Mouse (Mus musculus) intestine, postnatal 0 days (tissue): ENCODE measurements around the gene Ctf2. TPM values are rescaled to one million over a fixed set of nuclear protein-coding genes. Genes with fewer than 3 reads are reported as not detected.

Source experiments
- ATAC-seq: fragments of 200-750 bp; cut with Nextera tagmentation; 2 replicates; pipeline ENCODE4 v1.8.0; 2017; ENCODE audit warnings: mild to moderate bottlenecking, moderate TSS enrichment, moderate library complexity
- H3K27ac ChIP-seq: fragments of 300-500 bp; sonication (generic); 2 replicates; pipeline ENCODE4 v1.5.1; 2014; ENCODE audit warnings: mild to moderate bottlenecking, low read depth, low read length, moderate library complexity
- H3K27me3 ChIP-seq: fragments of 300-500 bp; sonication (generic); replicated peaks from 2 replicates; pipeline ENCODE4 v1.6.1; 2014; ENCODE audit warnings: low read length, mixed read lengths; ENCODE audit not compliant: control insufficient read depth, insufficient read depth
- H3K36me3 ChIP-seq: fragments of 300-500 bp; sonication (generic); 2 replicates; pipeline ENCODE4 v1.6.1; 2014; ENCODE audit warnings: mild to moderate bottlenecking, moderate library complexity; ENCODE audit not compliant: control insufficient read depth, insufficient read depth
- H3K4me1 ChIP-seq: fragments of 300-500 bp; sonication (generic); replicated peaks from 2 replicates; pipeline ENCODE4 v1.6.1; 2014; ENCODE audit warnings: antibody characterized with exemption, low read length, mixed read lengths; ENCODE audit not compliant: control insufficient read depth, insufficient read depth
- H3K4me2 ChIP-seq: fragments of 300-500 bp; sonication (generic); replicated peaks from 2 replicates; pipeline ENCODE4 v1.6.1; 2014; ENCODE audit warnings: low read depth, mild to moderate bottlenecking, moderate library complexity
- H3K4me3 ChIP-seq: fragments of 300-500 bp; sonication (generic); 2 replicates; pipeline ENCODE4 v1.5.1; 2014; ENCODE audit warnings: low read depth, low read length
- H3K9ac ChIP-seq: fragments of 300-500 bp; sonication (generic); 2 replicates; pipeline ENCODE4 v1.6.1; 2014; ENCODE audit warnings: mild to moderate bottlenecking, low read depth, low read length
- H3K9me3 ChIP-seq: fragments of 300-500 bp; sonication (generic); 2 replicates; pipeline ENCODE4 v1.6.1; 2016; ENCODE audit warnings: mixed run types; ENCODE audit not compliant: control insufficient read depth
- CTCF ChIP-seq: sonication (generic); IDR thresholded peaks from 2 replicates; pipeline ENCODE4 v1.5.1; 2016; ENCODE audit warnings: low read depth, mild to moderate bottlenecking, control low read depth, antibody characterized with exemption, moderate library complexity
- WGBS: fragments of 180-500 bp; shearing (Covaris S2); extraction: QIAGEN DNeasy Blood & Tissue Kit; methylation state at CpG from one replicate; pipeline ENCODE4 v1.1.7; 2014; 5-methylcytosine and 5-hydroxymethylcytosine counted together
- polyA plus RNA-seq: library from polyadenylated mRNA; unstranded; fragments of >200 nt; fragmentation: Nextera tagmentation; extraction: Ambion mirVana; gene quantifications from 2 replicates; pipeline ENCODE4 v1.2.1, GENCODE M21; 2015

The Ctf2 gene
- polyA plus RNA-seq, 1 experiment from 2014 or later = not detected

DNA sequence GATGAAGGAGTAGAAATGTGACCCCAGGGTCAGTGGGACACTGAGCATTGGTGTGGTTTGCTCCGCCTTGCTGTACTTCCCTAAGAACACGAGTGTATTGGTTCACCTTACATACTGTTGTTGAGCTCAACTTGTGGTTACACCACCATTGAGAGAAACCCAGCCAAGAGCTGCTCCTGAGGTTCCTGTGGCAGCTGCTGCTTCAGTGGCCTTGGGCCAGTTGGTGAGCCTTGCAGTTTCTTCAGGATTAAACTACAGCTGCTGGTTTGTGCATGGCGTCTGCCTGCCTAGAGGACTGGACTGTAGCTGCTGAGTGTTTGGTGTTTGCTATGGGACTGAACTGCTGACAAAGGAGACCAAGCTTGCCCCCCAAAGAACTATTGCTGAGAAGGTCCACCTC lies 20.5 kb downstream of the Ctf2 start:
- TF ChIP-seq CTCF = no peak
- Histone ChIP-seq H3K27ac (no peak overlapping the region; the same call in 1 of the 2 replicates), H3K9me3 (no peaks in the 10 kb centered on the region), H3K4me2 (no peak overlapping the region), H3K36me3 (no peaks in the 10 kb centered on the region), H3K4me3 (no peak overlapping the region), H3K4me1 (peaks cover 10% of the 10 kb centered on the region; the same call in 1 of the 2 replicates), H3K9ac (no peak overlapping the region), H3K27me3 (no peaks in the 10 kb centered on the region)
- no peak for ATAC-seq
- 47% methylated on average over 3 of the region's 3 CpGs for WGBS

DNA sequence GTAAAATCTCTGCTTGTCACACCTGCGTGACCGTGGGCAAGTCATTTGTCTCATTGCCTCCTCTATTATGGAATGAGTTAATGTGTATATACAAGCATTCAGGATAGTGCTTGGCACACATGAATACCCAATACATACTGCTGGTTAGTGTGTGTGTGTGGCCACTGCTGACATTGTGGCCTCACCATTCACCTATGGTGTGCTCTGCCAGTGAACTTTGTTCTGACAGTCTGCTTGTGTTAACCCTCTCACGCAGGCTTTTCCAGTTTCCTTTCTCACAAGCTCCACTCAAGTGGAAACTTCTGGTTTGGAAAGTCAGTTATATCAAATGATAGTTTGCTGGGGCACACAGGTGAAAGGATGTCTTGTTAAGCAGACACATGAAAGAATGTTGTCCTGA lies 20.9 kb downstream of the Ctf2 start:
- no peak for TF ChIP-seq CTCF
- no peak overlapping the region for H3K4me3 ChIP-seq
- no peak overlapping the region for H3K27ac ChIP-seq
- peaks cover 2% of the 10 kb centered on the region; the same call in 1 of the 2 replicates for H3K36me3 ChIP-seq
- 68% methylated on average over 3 of the region's 3 CpGs for WGBS
- no peak for ATAC-seq
- H3K9me3 ChIP-seq = no peaks in the 10 kb centered on the region
- no peak overlapping the region for H3K4me2 ChIP-seq
- peaks cover 10% of the 10 kb centered on the region; the same call in 1 of the 2 replicates for H3K4me1 ChIP-seq
- no peaks in the 10 kb centered on the region for H3K27me3 ChIP-seq
- H3K9ac ChIP-seq = no peak overlapping the region

DNA sequence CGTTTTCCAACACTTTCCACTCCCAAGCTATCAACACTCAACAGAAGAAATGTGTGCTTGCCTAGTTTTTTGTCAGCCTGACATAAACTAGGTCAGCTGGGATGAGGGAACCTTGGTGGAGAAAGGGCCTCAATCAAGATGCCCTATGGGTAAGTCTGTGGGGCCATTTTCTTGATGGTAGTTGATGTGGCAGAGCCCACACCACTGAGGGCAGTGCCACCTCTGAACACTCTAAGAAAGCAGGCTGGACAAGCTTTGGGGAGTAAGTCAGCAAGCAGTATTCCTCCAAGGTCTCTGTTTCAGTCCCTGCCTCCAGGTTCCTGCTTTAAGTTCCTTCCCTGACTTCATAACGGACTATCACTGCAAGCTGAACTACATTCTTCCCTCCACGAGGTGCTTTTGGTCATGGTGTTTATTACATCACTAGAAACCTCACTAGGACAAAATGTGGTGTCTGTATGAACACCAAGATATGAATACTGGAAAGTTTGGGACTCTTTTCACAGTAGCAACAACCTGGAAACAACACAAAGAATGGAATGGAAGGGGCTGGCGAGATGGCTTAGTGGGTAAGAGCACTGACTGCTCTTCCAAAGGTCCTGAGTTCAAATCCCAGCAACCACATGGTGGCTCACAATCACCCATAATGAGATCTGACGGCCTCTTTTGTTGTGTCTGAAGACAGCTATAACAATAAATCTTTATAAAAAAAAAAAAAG lies 22.5 kb downstream of the Ctf2 start:
- Histone ChIP-seq H3K27ac (no peak overlapping the region), H3K4me1 (peaks cover 10% of the 10 kb centered on the region; the same call in 1 of the 2 replicates), H3K9me3 (no peaks in the 10 kb centered on the region), H3K27me3 (no peaks in the 10 kb centered on the region), H3K9ac (no peak overlapping the region), H3K4me3 (peak overlapping the region; percentile 80; the same call in 1 of the 2 replicates), H3K4me2 (peak overlapping the region; percentile 86), H3K36me3 (peaks cover 16% of the 10 kb centered on the region; the same call in 1 of the 2 replicates)
- TF ChIP-seq CTCF = no peak
- WGBS = 77% methylated on average over 5 of the region's 5 CpGs
- ATAC-seq = no peak

DNA sequence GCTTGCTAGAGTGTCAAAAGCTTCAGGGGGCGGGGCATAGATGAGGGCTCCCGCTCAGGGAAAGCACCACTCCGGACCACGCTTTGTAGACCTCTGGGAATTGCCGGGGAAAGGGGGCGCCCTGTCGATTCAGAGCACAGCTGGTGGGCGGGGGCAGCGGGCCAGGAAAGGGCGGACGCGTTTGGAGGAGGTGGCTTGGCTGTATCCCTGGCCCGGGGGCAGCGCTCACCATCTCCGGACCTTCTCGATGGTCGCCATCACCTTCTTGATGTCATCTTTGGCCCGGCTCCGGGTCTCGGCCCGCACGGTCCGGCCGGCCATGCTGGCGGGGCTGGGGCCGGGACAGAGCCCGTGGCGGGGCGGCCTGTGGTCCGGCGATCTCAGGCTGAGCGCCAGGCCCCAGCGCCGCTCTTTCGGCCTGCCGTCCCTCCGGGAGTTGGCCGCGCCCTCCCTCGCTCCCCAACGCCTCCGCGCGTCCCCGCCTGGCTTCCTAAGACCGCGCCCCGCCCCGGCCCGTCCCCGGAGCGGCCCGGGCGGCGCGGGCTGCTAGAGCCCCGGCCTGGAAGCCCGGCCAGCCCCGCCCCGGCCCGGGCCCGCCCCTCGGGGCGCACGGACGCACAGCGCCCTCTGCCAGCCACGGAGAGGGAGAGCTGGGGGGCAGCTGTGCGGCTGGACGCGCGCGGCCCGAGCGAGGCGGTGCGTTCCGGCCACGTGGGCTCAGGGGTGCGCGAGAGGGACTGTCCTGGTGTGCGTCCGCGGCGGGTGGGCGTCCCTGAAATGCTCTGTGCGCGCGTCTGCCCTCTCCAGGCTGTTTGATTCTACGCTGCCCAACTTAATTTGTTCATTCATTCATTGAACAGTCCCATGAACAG lies 23.5 kb downstream of the Ctf2 start, which contains the start of gene Bcl7c:
Gene Bcl7c (minus strand): TSS at position 727 of the 872 bp plus-strand sequence.
- H3K27ac ChIP-seq = peak within 1 kb of the TSS; percentile 95
- peak; percentile 80 for TF ChIP-seq CTCF
- under 1% methylated on average over 71 of the region's 90 CpGs for WGBS
- peak; percentile 81 for ATAC-seq
- peak within 1 kb of the TSS; percentile 77 for H3K9ac ChIP-seq
- peak within 1 kb of the TSS; percentile 86 for H3K4me2 ChIP-seq
- H3K36me3 ChIP-seq = peaks cover 24% of the 10 kb centered on the region; the same call in 1 of the 2 replicates
- H3K4me3 ChIP-seq = peak within 1 kb of the TSS; percentile 80
- H3K9me3 ChIP-seq = no peaks in the 10 kb centered on the region
- no peaks in the 10 kb centered on the region for H3K27me3 ChIP-seq
- peaks cover 9% of the 10 kb centered on the region; the same call in 1 of the 2 replicates for H3K4me1 ChIP-seq

DNA sequence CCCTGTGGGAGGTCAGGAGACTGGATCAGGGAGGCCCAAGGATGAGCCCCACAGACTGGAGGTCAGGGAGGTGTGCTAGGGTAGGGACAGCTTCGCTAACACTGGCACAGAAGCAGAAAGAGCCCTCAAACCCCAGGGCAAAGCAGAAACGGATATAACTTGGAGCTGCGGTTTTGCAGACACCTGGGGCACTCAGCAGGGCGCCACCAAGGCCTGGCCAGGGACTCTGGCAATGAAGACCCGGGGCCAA lies 24.1 kb downstream of the Ctf2 start:
- Histone ChIP-seq H3K4me2 (peak overlapping the region; percentile 86), H3K4me3 (peak overlapping the region; percentile 80), H3K9ac (peak overlapping the region; percentile 77), H3K36me3 (peaks cover 29% of the 10 kb centered on the region; the same call in 1 of the 2 replicates), H3K4me1 (peaks cover 7% of the 10 kb centered on the region; the same call in 1 of the 2 replicates), H3K27ac (0 out of 2 replicates have a peak overlapping the region, but pooled peaks have one; percentile 95), H3K27me3 (no peaks in the 10 kb centered on the region), H3K9me3 (no peaks in the 10 kb centered on the region)
- ATAC-seq = no peak
- no peak for TF ChIP-seq CTCF
- WGBS = 1% methylated on average over 5 of the region's 5 CpGs
